Mouse (Mus musculus) C2C12 (cell line): Measurements from ENCODE around the gene Prrx2. TPM values are rescaled to one million over a fixed set of nuclear protein-coding genes. Genes with fewer than 3 reads are reported as not detected.
"Not testable (repeated sequence)": the region's sequence is repeated elsewhere in the genome, so short reads cannot be mapped to it uniquely, and the experiment has no call there.

ENCODE experiments used
- H3K27me3 ChIP-seq: one replicate; pipeline ENCODE4 v1.6.1; 2011; ENCODE audit not compliant: control insufficient read depth, insufficient read depth, insufficient read length
- H3K36me3 ChIP-seq: one replicate; pipeline ENCODE4 v1.6.1; 2011; ENCODE audit not compliant: control insufficient read depth, insufficient read depth
- H3K4me3 ChIP-seq: one replicate; pipeline ENCODE4 v1.5.1; 2011; ENCODE audit warnings: mild to moderate bottlenecking, control low read depth; ENCODE audit not compliant: poor library complexity, insufficient read depth, severe bottlenecking
- H3K79me2 ChIP-seq: one replicate; pipeline ENCODE4 v1.6.1; 2011; ENCODE audit not compliant: control insufficient read depth, insufficient read depth
- H3K79me3 ChIP-seq: one replicate; pipeline ENCODE4 v1.6.1; 2011; ENCODE audit warnings: low read depth, control low read depth
- H3ac ChIP-seq: one replicate; pipeline ENCODE3; 2011; ENCODE audit warnings: low read depth; ENCODE audit not compliant: control insufficient read depth, insufficient read length
- CEBPB ChIP-seq: IDR thresholded peaks from one replicate; pipeline ENCODE4 v1.6.1; 2011; ENCODE audit warnings: low read depth, mild to moderate bottlenecking, control low read depth, moderate library complexity
- CTCF ChIP-seq: IDR thresholded peaks from one replicate; pipeline ENCODE4 v1.5.1; 2011; ENCODE audit not compliant: control insufficient read depth, insufficient read depth, insufficient read length
- FOSL1 ChIP-seq: IDR thresholded peaks from one replicate; pipeline ENCODE4 v1.8.0; 2011; ENCODE audit warnings: mild to moderate bottlenecking, low read length; ENCODE audit not compliant: poor library complexity, insufficient read depth, severe bottlenecking
- MAX ChIP-seq: IDR thresholded peaks from one replicate; pipeline ENCODE4 v1.6.1; 2011; ENCODE audit warnings: mild to moderate bottlenecking, control low read depth
- MYOD1 ChIP-seq: IDR thresholded peaks from one replicate; pipeline ENCODE4 v1.6.1; 2011; ENCODE audit warnings: low read depth; ENCODE audit not compliant: control insufficient read depth, insufficient read length
- MYOG ChIP-seq: IDR thresholded peaks from one replicate; pipeline ENCODE4 v1.6.1; 2011; ENCODE audit not compliant: control insufficient read depth, insufficient read length; ENCODE audit errors: extremely low read depth
- USF1 ChIP-seq: IDR thresholded peaks from one replicate; pipeline ENCODE4 v1.6.1; 2011; ENCODE audit warnings: low read depth, mild to moderate bottlenecking, control low read depth, moderate library complexity
- polyA plus RNA-seq: library from polyadenylated mRNA; unstranded; fragments of >200 nt; fragmentation: generic; extraction: Trizol; gene quantifications from one replicate; pipeline ENCODE4 v1.2.1, GENCODE M21; 2012; ENCODE audit warnings: missing spikeins

Prrx2 gene
- polyA plus RNA-seq, 1 experiment = 191 TPM

GRCm38 (mm10) chr2:30927151-30927781 is 92.5 kb downstream of the Prrx2 start:
- H3K79me2 ChIP-seq = no peaks in the 10 kb centered on the region
- no peak overlapping the region for H3K4me3 ChIP-seq
- H3K79me3 ChIP-seq = no peaks in the 10 kb centered on the region
- TF ChIP-seq CTCF (no peak), CEBPB (peak; percentile 33)
- no peak overlapping the region for H3ac ChIP-seq
- H3K36me3 ChIP-seq = no peaks in the 10 kb centered on the region
- no peaks in the 10 kb centered on the region for H3K27me3 ChIP-seq

- no peak overlapping the region for H3K4me3 ChIP-seq
- TF ChIP-seq MYOD1 = peak; percentile 31
- TF ChIP-seq FOSL1 = no peak
- TF ChIP-seq MYOG = no peak
- TF ChIP-seq CTCF = peak; percentile 69
- TF ChIP-seq USF1 = no peak
- TF ChIP-seq MAX = peak; percentile 65
- no peaks in the 10 kb centered on the region for H3K79me3 ChIP-seq
- no peak overlapping the region for H3ac ChIP-seq
- H3K27me3 ChIP-seq = no peaks in the 10 kb centered on the region
- H3K36me3 ChIP-seq = no peaks in the 10 kb centered on the region
- H3K79me2 ChIP-seq = no peaks in the 10 kb centered on the region
These were observed 93.3 kb downstream of the Prrx2 start for GRCm38 (mm10) chr2:30927844-30928628.

GRCm38 (mm10) chr2:30928893-30929482 is 94.2 kb downstream of the Prrx2 start:
- Histone ChIP-seq H3K36me3 (no peaks in the 10 kb centered on the region), H3K79me3 (no peaks in the 10 kb centered on the region), H3K79me2 (no peaks in the 10 kb centered on the region), H3K27me3 (no peaks in the 10 kb centered on the region), H3K4me3 (peak overlapping the region; percentile 25), H3ac (peak overlapping the region; percentile 23)
- TF ChIP-seq MAX (peak; percentile 16), MYOG (no peak)

- Histone ChIP-seq H3K36me3 (no peaks in the 10 kb centered on the region), H3K79me2 (no peaks in the 10 kb centered on the region), H3K79me3 (no peaks in the 10 kb centered on the region), H3ac (peak within 1 kb of the TSS; percentile 23), H3K27me3 (no peaks in the 10 kb centered on the region), H3K4me3 (peak within 1 kb of the TSS; percentile 25)
- TF ChIP-seq MAX (no peak), MYOG (no peak), CEBPB (peak; percentile 97)
These were observed 94.8 kb downstream of the Prrx2 start, which contains the start of gene Ptges for GRCm38 (mm10) chr2:30929483-30930045. Ptges (minus strand) TSS chr2:30929863.

- H3ac ChIP-seq, H3K79me3 ChIP-seq, H3K4me3 ChIP-seq, H3K36me3 ChIP-seq, H3K79me2 ChIP-seq, H3K27me3 ChIP-seq: not testable (repeated sequence)
These were observed 96.1 kb downstream of the Prrx2 start for GRCm38 (mm10) chr2:30930846-30931245.

Other genes with a start within 250 kb of the Prrx2 start
- gene Cstad, start 239.9 kb upstream of the Prrx2 start, polyA plus RNA-seq = 0.47 TPM
- gene 1700001O22Rik, start 31.3 kb upstream of the Prrx2 start, polyA plus RNA-seq = 0.18 TPM
- 64.7 TPM for gene Ntmt1, start 27.1 kb upstream of the Prrx2 start, polyA plus RNA-seq
- gene Asb6, start 4.6 kb upstream of the Prrx2 start, polyA plus RNA-seq = 69.2 TPM
- gene Ptges, start 94.9 kb downstream of the Prrx2 start, polyA plus RNA-seq = 0.70 TPM
- gene Tor1b, start 118.0 kb downstream of the Prrx2 start, polyA plus RNA-seq = 30.5 TPM
- 59.2 TPM for gene Tor1a, start 133.0 kb downstream of the Prrx2 start, polyA plus RNA-seq
- gene BC005624, start 147.2 kb downstream of the Prrx2 start, polyA plus RNA-seq = 36.9 TPM
- 26.4 TPM for gene Usp20, start 147.3 kb downstream of the Prrx2 start, polyA plus RNA-seq